Mouse (Mus musculus): ENCODE results near the gene Mapk11. TPM values are rescaled to one million over a fixed set of nuclear protein-coding genes. Genes with fewer than 3 reads are reported as not detected.
A peak's percentile ranks its signal among the peaks of the same experiment; 100 is the strongest.

Gene Mapk11
- 9.1 TPM for polyA plus RNA-seq (2012; fragmentation: generic; extraction: Trizol)

GRCm38 (mm10) chr15:89149271-89150040, at the start of gene Mapk11:
TSS of gene Mapk11 (minus strand) at chr15:89149628.
- no peaks in the 10 kb centered on the region for H3K27me3 ChIP-seq (ENCODE audit: control insufficient read depth, insufficient read depth, insufficient read length)
- H3K79me2 ChIP-seq (ENCODE audit: control insufficient read depth, insufficient read depth) = no peaks in the 10 kb centered on the region
- H3K36me3 ChIP-seq (ENCODE audit: control insufficient read depth, insufficient read depth) = peaks cover under 1% of the 10 kb centered on the region
- H3K4me2 ChIP-seq (ENCODE audit: low read depth) = peak within 1 kb of the TSS; percentile 86
- TF ChIP-seq TCF3 (IDR thresholded peaks at IDR 0.05; ENCODE audit: insufficient read length, low read depth) (no peak), REST (IDR thresholded peaks at IDR 0.05; ENCODE audit: insufficient read depth, insufficient read length) (no peak), MYOG (IDR thresholded peaks at IDR 0.05; ENCODE audit: control insufficient read depth in 1 of 3, insufficient read depth in 1 of 3, insufficient read length in 2 of 3, low read depth in 2 of 3) (peak in 1 of 3 experiments; percentile 1), USF1 (IDR thresholded peaks at IDR 0.05; ENCODE audit: low read depth) (no peak), POLR2A (IDR thresholded peaks at IDR 0.05; ENCODE audit: insufficient read length, low read depth) (peak; percentile 55), SRF (IDR thresholded peaks at IDR 0.05; ENCODE audit: control insufficient read depth, insufficient read length, low read depth) (no peak), E2F4 (IDR thresholded peaks at IDR 0.05; ENCODE audit: insufficient read depth) (no peak), MYOD1 (IDR thresholded peaks at IDR 0.05; ENCODE audit: control insufficient read depth in 1 of 3, insufficient read length in 2 of 3, low read depth in 2 of 3) (no peak), MAX (IDR thresholded peaks at IDR 0.05; ENCODE audit: low read depth) (no peak), POLR2AphosphoS2 (IDR thresholded peaks at IDR 0.05; ENCODE audit: insufficient read length, low read depth) (no peak), CEBPB (IDR thresholded peaks at IDR 0.05; ENCODE audit: insufficient read depth, poor library complexity, severe bottlenecking) (no peak), TCF12 (IDR thresholded peaks at IDR 0.05; ENCODE audit: insufficient read depth, poor library complexity, severe bottlenecking) (no peak)
- H3K4me3 ChIP-seq = peak within 1 kb of the TSS; percentile 30
- peak within 1 kb of the TSS; percentile 29 for H3ac ChIP-seq (ENCODE audit: control insufficient read depth, insufficient read length)

- H3K4me2 ChIP-seq (ENCODE audit: low read depth) = peak overlapping the region; percentile 95
- H3K4me3 ChIP-seq = peak overlapping the region; percentile 43
- no peaks in the 10 kb centered on the region for H3K79me2 ChIP-seq (ENCODE audit: control insufficient read depth, insufficient read depth)
- no peak overlapping the region for H3ac ChIP-seq (ENCODE audit: control insufficient read depth, insufficient read length)
- TF ChIP-seq MYOD1 (IDR thresholded peaks at IDR 0.05; ENCODE audit: control insufficient read depth in 1 of 3, insufficient read length in 2 of 3, low read depth in 2 of 3) (no peak), POLR2AphosphoS2 (IDR thresholded peaks at IDR 0.05; ENCODE audit: insufficient read length, low read depth) (peak; percentile 15), REST (IDR thresholded peaks at IDR 0.05; ENCODE audit: insufficient read depth, insufficient read length) (no peak), TCF12 (IDR thresholded peaks at IDR 0.05; ENCODE audit: insufficient read depth, poor library complexity, severe bottlenecking) (no peak)
- no peaks in the 10 kb centered on the region for H3K27me3 ChIP-seq (ENCODE audit: control insufficient read depth, insufficient read depth, insufficient read length)
- no peaks in the 10 kb centered on the region for H3K36me3 ChIP-seq (ENCODE audit: control insufficient read depth, insufficient read depth)
These were observed 47.6 kb upstream of the Mapk11 start for GRCm38 (mm10) chr15:89197056-89197455.

GRCm38 (mm10) chr15:89196313-89196706, 46.9 kb upstream of the Mapk11 start, which contains the start of gene Dennd6b:
TSS of gene Dennd6b (minus strand) at chr15:89196496.
- no peaks in the 10 kb centered on the region for H3K36me3 ChIP-seq (ENCODE audit: control insufficient read depth, insufficient read depth)
- H3K79me2 ChIP-seq (ENCODE audit: control insufficient read depth, insufficient read depth) = no peaks in the 10 kb centered on the region
- H3K4me2 ChIP-seq (ENCODE audit: low read depth) = peak within 1 kb of the TSS; percentile 95
- no peaks in the 10 kb centered on the region for H3K27me3 ChIP-seq (ENCODE audit: control insufficient read depth, insufficient read depth, insufficient read length)
- H3ac ChIP-seq (ENCODE audit: control insufficient read depth, insufficient read length) = peak within 1 kb of the TSS; percentile 72
- peak within 1 kb of the TSS; percentile 43 for H3K4me3 ChIP-seq
- TF ChIP-seq POLR2A (IDR thresholded peaks at IDR 0.05; ENCODE audit: insufficient read length, low read depth) (peak; percentile 31), MAX (IDR thresholded peaks at IDR 0.05; ENCODE audit: low read depth) (no peak), MYOG (IDR thresholded peaks at IDR 0.05; ENCODE audit: control insufficient read depth in 1 of 3, insufficient read depth in 1 of 3, insufficient read length in 2 of 3, low read depth in 2 of 3) (peak in 2 of 3 experiments; percentile 1 to 63), USF1 (IDR thresholded peaks at IDR 0.05; ENCODE audit: low read depth) (no peak), MYOD1 (IDR thresholded peaks at IDR 0.05; ENCODE audit: control insufficient read depth in 1 of 3, insufficient read length in 2 of 3, low read depth in 2 of 3) (peak in 1 of 3 experiments; percentile 21), SRF (IDR thresholded peaks at IDR 0.05; ENCODE audit: control insufficient read depth, insufficient read length, low read depth) (peak; percentile 76), POLR2AphosphoS2 (IDR thresholded peaks at IDR 0.05; ENCODE audit: insufficient read length, low read depth) (peak; percentile 20)

GRCm38 (mm10) chr15:89195690-89196312, 46.4 kb upstream of the Mapk11 start:
- no peaks in the 10 kb centered on the region for H3K36me3 ChIP-seq (ENCODE audit: control insufficient read depth, insufficient read depth)
- no peaks in the 10 kb centered on the region for H3K27me3 ChIP-seq (ENCODE audit: control insufficient read depth, insufficient read depth, insufficient read length)
- H3K79me2 ChIP-seq (ENCODE audit: control insufficient read depth, insufficient read depth) = no peaks in the 10 kb centered on the region
- peak overlapping the region; percentile 43 for H3K4me3 ChIP-seq
- peak overlapping the region; percentile 72 for H3ac ChIP-seq (ENCODE audit: control insufficient read depth, insufficient read length)
- H3K4me2 ChIP-seq (ENCODE audit: low read depth) = peak overlapping the region; percentile 91
- TF ChIP-seq POLR2A (IDR thresholded peaks at IDR 0.05; ENCODE audit: insufficient read length, low read depth) (peak; percentile 87), SRF (IDR thresholded peaks at IDR 0.05; ENCODE audit: control insufficient read depth, insufficient read length, low read depth) (no peak), POLR2AphosphoS2 (IDR thresholded peaks at IDR 0.05; ENCODE audit: insufficient read length, low read depth) (peak; percentile 94), MYOD1 (IDR thresholded peaks at IDR 0.05; ENCODE audit: control insufficient read depth in 1 of 3, insufficient read length in 2 of 3, low read depth in 2 of 3) (no peak), TCF3 (IDR thresholded peaks at IDR 0.05; ENCODE audit: insufficient read length, low read depth) (no peak), REST (IDR thresholded peaks at IDR 0.05; ENCODE audit: insufficient read depth, insufficient read length) (no peak), E2F4 (IDR thresholded peaks at IDR 0.05; ENCODE audit: insufficient read depth) (no peak), CEBPB (IDR thresholded peaks at IDR 0.05; ENCODE audit: insufficient read depth, poor library complexity, severe bottlenecking) (no peak), USF1 (IDR thresholded peaks at IDR 0.05; ENCODE audit: low read depth) (no peak), TCF12 (IDR thresholded peaks at IDR 0.05; ENCODE audit: insufficient read depth, poor library complexity, severe bottlenecking) (no peak), MAX (IDR thresholded peaks at IDR 0.05; ENCODE audit: low read depth) (no peak)

Measured in myocyte (in vitro differentiated cells).